Comparison of ENCODE assay signal across 9 mouse cellular contexts in the genomic region with DNA sequence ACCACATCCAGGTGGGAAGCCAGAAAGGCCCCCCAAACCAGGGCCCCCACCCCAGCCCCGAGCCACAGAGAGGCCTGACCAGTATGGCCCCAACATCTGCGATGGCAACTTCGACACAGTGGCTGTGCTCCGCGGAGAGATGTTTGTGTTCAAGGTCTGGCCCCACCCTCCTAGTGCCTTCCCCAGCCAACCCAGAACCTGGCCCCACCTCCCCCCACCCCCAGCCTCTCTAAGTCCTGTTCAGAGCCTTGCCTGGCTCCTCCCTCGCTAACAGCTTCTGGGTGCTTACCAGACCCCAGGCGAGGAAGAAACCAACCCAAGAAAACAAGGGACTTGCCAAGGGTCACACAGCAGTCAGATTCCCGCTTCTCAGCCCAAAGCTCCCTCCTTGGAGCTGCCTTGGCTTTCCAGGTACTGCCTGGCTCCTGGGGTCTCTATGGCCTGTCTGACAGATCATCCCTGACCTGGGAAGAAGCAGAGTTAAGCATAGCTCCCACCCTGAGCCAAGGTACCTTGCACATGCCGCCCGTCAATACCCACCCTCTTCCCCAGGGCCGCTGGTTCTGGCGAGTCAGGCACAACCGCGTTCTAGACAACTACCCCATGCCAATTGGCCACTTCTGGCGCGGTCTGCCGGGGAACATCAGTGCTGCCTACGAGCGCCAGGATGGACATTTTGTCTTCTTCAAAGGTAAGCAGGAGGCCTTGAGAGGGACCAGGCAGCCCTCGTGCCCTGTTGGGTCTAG. TPM values are rescaled to one million over a fixed set of nuclear protein-coding genes. Genes with fewer than 3 reads are reported as not detected.
DNase-seq lines count a peak whose midpoint lies in the region; ATAC-seq lines count a peak whose summit lies in the region.
"Had no signal": no experiment of that assay in that cellular context is flagged by ENCODE, and none has a peak within 500 bp of the region (broad histone marks: within the 10 kb centered on the region; RNA-seq: fewer than 3 reads in every experiment).

No protein-coding gene starts in this region.

- no peak overlapping the region for H3K4me3 ChIP-seq in heart, embryonic 14.5 days (ENCODE audit: control insufficient read depth in 1 of 2, insufficient read depth in 1 of 2, low read depth in 1 of 2, low read length in 2 of 2)
- H3K4me3 ChIP-seq in intestine, embryonic 14.5 days (ENCODE audit: low read depth, low read length), result peak overlapping the region; percentile 25; the same call in 1 of the 2 replicates
- no peak overlapping the region for H3K4me3 ChIP-seq in neural tube, embryonic 11.5 days (ENCODE audit: low read depth, low read length)

- peaks cover 90% of the 10 kb centered on the region for H3K36me3 ChIP-seq in heart, embryonic 14.5 days (ENCODE audit: control insufficient read depth, insufficient read depth, low read length)
- H3K36me3 ChIP-seq in intestine, embryonic 14.5 days (ENCODE audit: control insufficient read depth, insufficient read depth, low read length), result peaks cover 18% of the 10 kb centered on the region; the same call in 1 of the 2 replicates
- H3K36me3 ChIP-seq in neural tube, embryonic 11.5 days (ENCODE audit: control insufficient read depth, insufficient read depth, low read length), result no peaks in the 10 kb centered on the region; the same call in 1 of the 2 replicates

- H3K4me1 ChIP-seq in heart, embryonic 14.5 days (ENCODE audit: control insufficient read depth in 2 of 2, insufficient read depth in 2 of 2, low read length in 2 of 2), result peaks cover 17 to 51% of the 10 kb centered on the region in 2 experiments
- H3K4me1 ChIP-seq in intestine, embryonic 14.5 days (replicated peaks; ENCODE audit: control insufficient read depth, insufficient read depth, low read length), result peaks cover 10% of the 10 kb centered on the region
- no peaks in the 10 kb centered on the region for H3K4me1 ChIP-seq in neural tube, embryonic 11.5 days (ENCODE audit: control insufficient read depth, insufficient read depth, low read length)

- peak overlapping the region; percentile 41; the same call in 1 of the 2 replicates for H3K9ac ChIP-seq in heart, embryonic 14.5 days (ENCODE audit: low read length)
- H3K9ac ChIP-seq in intestine, embryonic 14.5 days (ENCODE audit: low read length), result peak overlapping the region; percentile 25; the same call in 1 of the 2 replicates
- H3K9ac ChIP-seq in neural tube, embryonic 11.5 days (ENCODE audit: low read length), result no peak overlapping the region

- H3K27ac ChIP-seq in heart, embryonic 14.5 days (replicated peaks in 1 of 2; ENCODE audit: control insufficient read depth in 1 of 2, insufficient read depth in 1 of 2, low read depth in 2 of 2, low read length in 2 of 2), result no peak overlapping the region
- peak overlapping the region; percentile 51; the same call in 1 of the 2 replicates for H3K27ac ChIP-seq in intestine, embryonic 14.5 days (ENCODE audit: low read depth)
- no peak overlapping the region for H3K27ac ChIP-seq in neural tube, embryonic 11.5 days (ENCODE audit: low read depth, low read length)

- no peaks in the 10 kb centered on the region for H3K9me3 ChIP-seq in heart, embryonic 14.5 days (ENCODE audit: control insufficient read depth, low read length)
- no peaks in the 10 kb centered on the region for H3K9me3 ChIP-seq in intestine, embryonic 14.5 days (ENCODE audit: control insufficient read depth, low read length)
- no peaks in the 10 kb centered on the region for H3K9me3 ChIP-seq in neural tube, embryonic 11.5 days (ENCODE audit: control insufficient read depth, low read length)

- no peak for DNase-seq in heart, adult 9 months (ENCODE audit: low spot score in 2 of 2)
- peak; percentile 87 for DNase-seq in ES-CJ7 (ENCODE audit: low read depth, low spot score)
- DNase-seq in intestine, embryonic 14.5 days (ENCODE audit: low spot score), result peak; percentile 77
- DNase-seq in neural tube, embryonic 11.5 days (ENCODE audit: low spot score), result peak; percentile 45
- no peak for DNase-seq in urinary bladder, postnatal 25 days (ENCODE audit: low spot score)
- no peak for DNase-seq in urinary bladder, postnatal 14 days (ENCODE audit: low spot score)
- no peak for DNase-seq in testis, postnatal 10 days (ENCODE audit: low spot score)
- DNase-seq: cerebellum, postnatal 10 days had no signal

- no peaks in the 10 kb centered on the region for H3K27me3 ChIP-seq in heart, embryonic 14.5 days (ENCODE audit: control insufficient read depth, insufficient read depth, low read length)
- H3K27me3 ChIP-seq in intestine, embryonic 14.5 days (replicated peaks; ENCODE audit: control insufficient read depth, insufficient read depth, low read length), result no peaks in the 10 kb centered on the region
- no peaks in the 10 kb centered on the region for H3K27me3 ChIP-seq in neural tube, embryonic 11.5 days (ENCODE audit: control insufficient read depth, insufficient read depth, low read length)

- no peak overlapping the region for H3K4me2 ChIP-seq in heart, embryonic 14.5 days (ENCODE audit: low read length)
- H3K4me2 ChIP-seq in intestine, embryonic 14.5 days (ENCODE audit: low read length), result peak overlapping the region; percentile 53
- H3K4me2 ChIP-seq in neural tube, embryonic 11.5 days (ENCODE audit: low read depth), result 0 out of 2 replicates have a peak overlapping the region, but pooled peaks have one; percentile 12

- no peak for ATAC-seq in heart, embryonic 14.5 days (ENCODE audit: insufficient number of reproducible peaks, insufficient read depth, low FRiP score, low read depth)
- ATAC-seq in intestine, embryonic 14.5 days (replicated peaks; ENCODE audit: low FRiP score, low TSS enrichment, low read depth), result peak; percentile 74
- ATAC-seq in neural tube, embryonic 11.5 days (ENCODE audit: insufficient read depth, low FRiP score, low TSS enrichment), result no peak

- WGBS in heart, embryonic 14.5 days, result 52% methylated on average over 20 of the region's 20 CpGs
- 35% methylated on average over 20 of the region's 20 CpGs for WGBS in intestine, embryonic 14.5 days
- 53% methylated on average over 20 of the region's 20 CpGs for WGBS in neural tube, embryonic 11.5 days

RNA-seq across cellular contexts. Expression of gene Mmp15, which starts 17.7 kb away (rescaled TPM):
- polyA plus RNA-seq in heart, embryonic 14.5 days (2014; fragmentation: Nextera tagmentation; extraction: Ambion mirVana), result 49.7 and 58.5 TPM in 2 replicates
- polyA plus RNA-seq in intestine, embryonic 14.5 days (2014; fragmentation: Nextera tagmentation; extraction: Ambion mirVana), result 21.4 and 22.2 TPM in 2 replicates
- 20.2 and 21.1 TPM in 2 replicates for polyA plus RNA-seq in neural tube, embryonic 11.5 days (2014; fragmentation: Nextera tagmentation; extraction: Ambion mirVana)

RNA-seq across cellular contexts. Expression of gene Usb1, which starts 37.7 kb away (rescaled TPM):
- polyA plus RNA-seq in heart, embryonic 14.5 days (2014; fragmentation: Nextera tagmentation; extraction: Ambion mirVana), result 24.9 and 26.1 TPM in 2 replicates
- 39.0 and 41.6 TPM in 2 replicates for polyA plus RNA-seq in intestine, embryonic 14.5 days (2014; fragmentation: Nextera tagmentation; extraction: Ambion mirVana)
- polyA plus RNA-seq in neural tube, embryonic 11.5 days (2014; fragmentation: Nextera tagmentation; extraction: Ambion mirVana), result 37.6 and 38.0 TPM in 2 replicates

RNA-seq across cellular contexts. Expression of gene Zfp319, which starts 38.0 kb away (rescaled TPM):
- polyA plus RNA-seq in heart, embryonic 14.5 days (2014; fragmentation: Nextera tagmentation; extraction: Ambion mirVana), result 5.2 and 5.3 TPM in 2 replicates
- polyA plus RNA-seq in intestine, embryonic 14.5 days (2014; fragmentation: Nextera tagmentation; extraction: Ambion mirVana), result 7.7 and 8.2 TPM in 2 replicates
- 12.7 and 13.4 TPM in 2 replicates for polyA plus RNA-seq in neural tube, embryonic 11.5 days (2014; fragmentation: Nextera tagmentation; extraction: Ambion mirVana)

RNA-seq across cellular contexts. Expression of gene Tepp, which starts 59.4 kb away (rescaled TPM):
- polyA plus RNA-seq in heart, embryonic 14.5 days (2014; fragmentation: Nextera tagmentation; extraction: Ambion mirVana), result 0.40 TPM in 1 of 2 replicates, not detected in the other
- not detected in 2 replicates for polyA plus RNA-seq in intestine, embryonic 14.5 days (2014; fragmentation: Nextera tagmentation; extraction: Ambion mirVana)
- polyA plus RNA-seq in neural tube, embryonic 11.5 days (2014; fragmentation: Nextera tagmentation; extraction: Ambion mirVana), result not detected in 2 replicates

Comparison
In these comparisons a context has a peak if more than half of its experiments do, and no peak if none do; other contexts are left out.
1. DNase-seq: peak in ES-CJ7 (single experiment), intestine, embryonic 14.5 days (single experiment) and neural tube, embryonic 11.5 days (single experiment); none in heart, adult 9 months (0 of 2), urinary bladder, postnatal 25 days (single experiment), urinary bladder, postnatal 14 days (single experiment) and testis, postnatal 10 days (single experiment).